Mouse (Mus musculus) liver, embryonic 11.5 days (tissue): ENCODE data around the gene Gucy2g. TPM values are rescaled to one million over a fixed set of nuclear protein-coding genes. Genes with fewer than 3 reads are reported as not detected.
"Not testable (repeated sequence)": the region's sequence is repeated elsewhere in the genome, so short reads cannot be mapped to it uniquely, and the experiment has no call there.

Experiments
- ATAC-seq: fragments of 200-750 bp; cut with Nextera tagmentation; replicated peaks from 2 replicates; pipeline ENCODE4 v1.8.0; 2017; ENCODE audit warnings: moderate number of reproducible peaks, mild to moderate bottlenecking, moderate TSS enrichment, moderate library complexity; ENCODE audit not compliant: low FRiP score
- DNase-seq: peaks from one replicate; pipeline ENCODE4 v3.0.0-alpha.2; 2017; ENCODE audit warnings: low spot score
- H3K27ac ChIP-seq: fragments of 300-500 bp; sonication (generic); 2 replicates; pipeline ENCODE4 v1.5.1; 2014; ENCODE audit warnings: mild to moderate bottlenecking, low read depth, low read length, control low read depth
- H3K27me3 ChIP-seq: fragments of 300-500 bp; sonication (generic); replicated peaks from 2 replicates; pipeline ENCODE4 v1.6.1; 2014; ENCODE audit warnings: low read length, mixed read lengths; ENCODE audit not compliant: control insufficient read depth, insufficient read depth
- H3K36me3 ChIP-seq: fragments of 300-500 bp; sonication (generic); 2 replicates; pipeline ENCODE4 v1.6.1; 2014; ENCODE audit warnings: mild to moderate bottlenecking, low read length, moderate library complexity, mixed read lengths; ENCODE audit not compliant: control insufficient read depth, insufficient read depth
- H3K4me1 ChIP-seq: fragments of 300-500 bp; sonication (generic); replicated peaks from 2 replicates; pipeline ENCODE4 v1.6.1; 2014; ENCODE audit warnings: low read length, mixed read lengths; ENCODE audit not compliant: control insufficient read depth, insufficient read depth
- H3K4me2 ChIP-seq: fragments of 300-500 bp; sonication (generic); 2 replicates; pipeline ENCODE4 v1.6.1; 2014; ENCODE audit warnings: mild to moderate bottlenecking, control low read depth, moderate library complexity
- H3K4me3 ChIP-seq: fragments of 300-500 bp; sonication (generic); 2 replicates; pipeline ENCODE4 v1.5.1; 2014; ENCODE audit warnings: low read depth, low read length, control low read depth
- H3K9ac ChIP-seq: fragments of 300-500 bp; sonication (generic); 2 replicates; pipeline ENCODE4 v1.6.1; 2014; ENCODE audit warnings: low read depth, low read length, control low read depth
- H3K9me3 ChIP-seq: fragments of 300-500 bp; sonication (generic); 2 replicates; pipeline ENCODE4 v1.6.1; 2016; ENCODE audit warnings: low read length, inconsistent platforms, mixed read lengths; ENCODE audit not compliant: control insufficient read depth
- WGBS: fragments of 180-500 bp; shearing (Covaris S2); extraction: QIAGEN DNeasy Blood & Tissue Kit; methylation state at CpG from one replicate; pipeline ENCODE4 v1.1.7; 2014; 5-methylcytosine and 5-hydroxymethylcytosine counted together
- microRNA-seq: library from miRNA; unstranded; fragments of <30 nt; microRNA quantifications from one replicate; pipeline ENCODE4, GENCODE M21; 2017; ENCODE audit warnings: borderline number of aligned reads
- polyA plus RNA-seq: library from polyadenylated mRNA; unstranded; fragments of >200 nt; fragmentation: Nextera tagmentation; extraction: Ambion mirVana; gene quantifications from 2 replicates; pipeline ENCODE4 v1.2.1, GENCODE M21; 2014

The Gucy2g gene
- polyA plus RNA-seq, 1 experiment from 2014 or later = 0.04 TPM

DNA sequence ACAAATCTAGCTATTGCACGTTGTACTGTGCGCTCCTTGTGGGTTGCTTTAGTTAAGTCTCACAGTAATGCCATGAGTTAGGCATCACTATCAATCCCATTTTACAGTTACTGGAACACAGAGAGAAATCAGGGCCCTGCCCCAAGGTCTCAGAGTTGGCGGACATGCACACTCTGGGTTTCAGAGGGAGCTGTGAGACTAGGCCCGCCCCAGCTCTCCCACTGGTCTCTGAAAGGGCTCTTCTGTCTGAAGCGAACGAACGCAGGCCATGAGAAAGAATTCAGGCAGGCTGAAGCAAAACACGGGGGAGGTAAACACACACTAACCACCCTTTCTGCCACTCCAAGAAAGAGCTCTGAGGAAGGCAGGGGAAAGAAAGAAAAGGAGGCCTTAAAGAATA, 82.4 kb downstream of the Gucy2g start:
- no peak for ATAC-seq
- Histone ChIP-seq H3K4me1 (no peaks in the 10 kb centered on the region), H3K4me3 (no peak overlapping the region), H3K9me3 (no peaks in the 10 kb centered on the region), H3K27ac (no peak overlapping the region), H3K9ac (no peak overlapping the region), H3K4me2 (no peak overlapping the region), H3K36me3 (no peaks in the 10 kb centered on the region), H3K27me3 (no peaks in the 10 kb centered on the region)
- 75% methylated on average over 8 of the region's 8 CpGs for WGBS
- no peak for DNase-seq

- Histone ChIP-seq H3K4me3 (no peak overlapping the region), H3K4me2 (no peak overlapping the region), H3K4me1 (no peaks in the 10 kb centered on the region), H3K27ac (no peak overlapping the region), H3K27me3 (no peaks in the 10 kb centered on the region), H3K9me3 (no peaks in the 10 kb centered on the region), H3K9ac (no peak overlapping the region), H3K36me3 (no peaks in the 10 kb centered on the region)
- 73% methylated on average over 7 of the region's 7 CpGs for WGBS
- no peak for ATAC-seq
- no peak for DNase-seq
Measured at GRCm38 (mm10) chr19:55157029-55157428, 84.0 kb downstream of the Gucy2g start.

DNA sequence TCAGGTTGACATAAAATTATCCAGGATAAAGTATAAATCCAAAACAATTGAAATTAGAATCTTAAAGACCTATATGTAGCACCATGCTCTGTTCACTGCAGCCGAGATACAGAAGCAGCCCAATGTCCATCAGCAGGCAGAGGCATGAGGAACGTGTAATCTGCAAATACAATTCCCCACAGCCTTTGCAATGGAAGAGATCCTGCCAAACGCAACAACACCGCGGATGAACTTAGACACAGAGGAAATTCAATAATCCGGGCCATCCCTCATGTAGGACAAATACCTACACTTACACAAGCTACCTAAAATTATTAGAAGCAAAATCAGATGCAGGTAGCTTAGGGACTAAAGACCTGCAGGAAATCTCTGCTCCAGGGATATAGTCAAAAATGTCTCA, 88.1 kb downstream of the Gucy2g start:
- ATAC-seq (no peak), DNase-seq (no peak)
- WGBS = 84% methylated on average over 6 of the region's 6 CpGs
- Histone ChIP-seq H3K9ac (no peak overlapping the region), H3K4me2 (no peak overlapping the region), H3K4me1 (no peaks in the 10 kb centered on the region), H3K4me3 (no peak overlapping the region), H3K27me3 (no peaks in the 10 kb centered on the region), H3K36me3 (no peaks in the 10 kb centered on the region), H3K27ac (no peak overlapping the region), H3K9me3 (no peaks in the 10 kb centered on the region)

- not testable (repeated sequence) for H3K36me3 ChIP-seq, H3K27ac ChIP-seq, H3K27me3 ChIP-seq, H3K4me1 ChIP-seq, H3K4me2 ChIP-seq, ATAC-seq, H3K4me3 ChIP-seq, H3K9ac ChIP-seq, H3K9me3 ChIP-seq, DNase-seq
- 55% methylated on average over 5 of the region's 6 CpGs for WGBS
Measured at GRCm38 (mm10) chr19:55152274-55152673, 88.8 kb downstream of the Gucy2g start.

GRCm38 (mm10) chr19:55149646-55150045, 91.4 kb downstream of the Gucy2g start:
- Histone ChIP-seq H3K27ac (no peak overlapping the region), H3K36me3 (no peaks in the 10 kb centered on the region), H3K27me3 (no peaks in the 10 kb centered on the region), H3K4me1 (peaks cover 7% of the 10 kb centered on the region), H3K9me3 (no peaks in the 10 kb centered on the region), H3K4me3 (no peak overlapping the region), H3K4me2 (no peak overlapping the region), H3K9ac (no peak overlapping the region)
- no peak for ATAC-seq
- 74% methylated on average over 6 of the region's 6 CpGs for WGBS
- no peak for DNase-seq

DNA sequence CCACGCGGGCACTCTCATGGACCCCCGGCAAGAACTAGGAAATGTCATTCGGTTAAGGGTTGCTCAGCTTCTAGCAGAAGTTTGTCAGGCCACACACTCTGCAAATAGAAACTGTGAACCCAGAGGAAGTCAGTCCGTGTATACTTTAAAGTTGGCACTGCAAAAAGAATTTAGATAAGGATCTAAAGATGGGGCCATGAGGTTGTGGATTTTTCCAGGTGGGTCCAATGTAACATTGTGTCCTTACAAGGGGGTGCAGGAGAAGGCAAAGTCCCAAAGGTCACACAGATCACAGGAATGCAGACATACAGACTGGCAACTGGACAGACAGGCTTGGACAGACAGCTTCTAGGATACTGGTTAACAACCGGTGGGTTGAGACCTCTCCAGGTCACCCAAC, 92.9 kb downstream of the Gucy2g start:
- ATAC-seq (no peak), DNase-seq (no peak)
- Histone ChIP-seq H3K27me3 (no peaks in the 10 kb centered on the region), H3K4me1 (peaks cover 7% of the 10 kb centered on the region), H3K9me3 (no peaks in the 10 kb centered on the region), H3K4me2 (no peak overlapping the region), H3K9ac (no peak overlapping the region), H3K27ac (no peak overlapping the region), H3K4me3 (no peak overlapping the region), H3K36me3 (no peaks in the 10 kb centered on the region)
- 73% methylated on average over 6 of the region's 6 CpGs for WGBS

Small RNA genes within 50 kb of the gene (microRNA-seq; reads per million reads assigned to microRNA genes)
- 1.4 reads per million for gene Mir6715

Other genes with a start within 250 kb of the Gucy2g start
- 36.3 and 42.2 TPM in 2 replicates for gene Gpam, start 114.0 kb downstream of the Gucy2g start, polyA plus RNA-seq
- not detected in 2 replicates for gene Tectb, start 60.5 kb downstream of the Gucy2g start, polyA plus RNA-seq
- gene Acsl5, start 10.7 kb upstream of the Gucy2g start, polyA plus RNA-seq = 125 and 130 TPM in 2 replicates
- 120 and 124 TPM in 2 replicates for gene Zdhhc6, start 74.8 kb upstream of the Gucy2g start, polyA plus RNA-seq
- 26.4 and 30.1 TPM in 2 replicates for gene Vti1a, start 75.1 kb upstream of the Gucy2g start, polyA plus RNA-seq